Mouse (Mus musculus): ENCODE results near the gene Kif24.

Kif24 gene

GRCm38 (mm10) chr4:41349199-41349591 is 115.5 kb downstream of the Kif24 start:
- in situ Hi-C loops (cut with MboI, MseI): loop anchor here in 1 of 2 experiments (5.0 kb wide), 1 partner anchor 37 kb away; the partner anchor contains the start of gene Dcaf12

GRCm38 (mm10) chr4:41348584-41349198 is 116.0 kb downstream of the Kif24 start, which contains the start of gene Ubap1:
TSS of gene Ubap1 (plus strand) at chr4:41348996.
- in situ Hi-C loops (cut with MboI, MseI): loop anchor here in 1 of 2 experiments (5.0 kb wide), 1 partner anchor 36 kb away; the partner anchor contains the start of gene Dcaf12

GRCm38 (mm10) chr4:41347839-41348238 is 116.8 kb downstream of the Kif24 start:
- in situ Hi-C loops (cut with MboI, MseI): loop anchor here in 1 of 2 experiments (5.0 kb wide), 1 partner anchor 36 kb away; the partner anchor contains the start of gene Dcaf12

GRCm38 (mm10) chr4:41346011-41346410 is 118.7 kb downstream of the Kif24 start:
- in situ Hi-C loops (cut with MboI, MseI): loop anchor here in 1 of 2 experiments (5.0 kb wide), 1 partner anchor 34 kb away; the partner anchor contains the start of gene Dcaf12

DNA sequence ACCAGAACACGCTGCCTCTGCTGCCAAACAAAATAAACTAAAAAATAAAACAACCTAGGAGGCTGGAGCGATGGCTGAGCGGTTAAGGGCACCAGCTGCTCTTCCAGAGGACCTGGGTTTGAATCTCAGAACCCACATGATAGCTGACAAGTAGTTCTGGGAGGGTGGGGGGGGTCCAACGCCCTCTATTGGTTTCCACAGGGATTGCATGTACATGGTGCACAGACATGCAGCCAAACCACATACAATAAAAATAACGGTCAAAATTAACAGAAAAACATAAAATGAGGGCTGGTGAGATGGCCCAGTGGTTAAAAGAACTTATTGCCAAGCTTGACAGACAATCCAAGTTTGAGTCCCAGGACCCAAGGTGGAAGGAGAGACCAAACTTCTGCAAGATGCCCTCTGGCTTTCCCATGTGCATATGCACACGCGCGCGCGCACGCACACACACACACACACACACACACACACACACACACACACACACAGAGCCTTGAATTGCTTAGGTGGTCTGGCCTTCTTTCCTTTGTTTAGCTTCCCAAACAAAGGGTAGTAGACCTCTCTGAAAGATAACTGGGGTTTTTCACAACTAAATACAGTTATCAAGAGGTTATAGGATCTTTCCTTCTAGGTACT is 123.7 kb downstream of the Kif24 start:
- in situ Hi-C loops (cut with MboI, MseI): no loop called here
